Mouse (Mus musculus) forelimb bud, embryonic 11.5 days (tissue): ENCODE measurements around the gene Abl2.
"Not testable (repeated sequence)": the region's sequence is repeated elsewhere in the genome, so short reads cannot be mapped to it uniquely, and the experiment has no call there.

Experiments
- DNase-seq: peaks from one replicate; pipeline ENCODE4 v3.0.0-alpha.2; 2012; ENCODE audit warnings: low read depth, low spot score

The Abl2 gene

GRCm38 (mm10) chr1:156630965-156631364, 72.4 kb downstream of the Abl2 start:
- DNase-seq: no peak

GRCm38 (mm10) chr1:156633095-156633494, 74.5 kb downstream of the Abl2 start:
- DNase-seq: no peak

GRCm38 (mm10) chr1:156635148-156635547, 76.6 kb downstream of the Abl2 start:
- no peak for DNase-seq

GRCm38 (mm10) chr1:156639455-156639854, 80.9 kb downstream of the Abl2 start:
- DNase-seq: no peak

GRCm38 (mm10) chr1:156640577-156640976, 82.0 kb downstream of the Abl2 start:
- DNase-seq: no peak

GRCm38 (mm10) chr1:156641808-156642207, 83.2 kb downstream of the Abl2 start:
- no peak for DNase-seq

DNA sequence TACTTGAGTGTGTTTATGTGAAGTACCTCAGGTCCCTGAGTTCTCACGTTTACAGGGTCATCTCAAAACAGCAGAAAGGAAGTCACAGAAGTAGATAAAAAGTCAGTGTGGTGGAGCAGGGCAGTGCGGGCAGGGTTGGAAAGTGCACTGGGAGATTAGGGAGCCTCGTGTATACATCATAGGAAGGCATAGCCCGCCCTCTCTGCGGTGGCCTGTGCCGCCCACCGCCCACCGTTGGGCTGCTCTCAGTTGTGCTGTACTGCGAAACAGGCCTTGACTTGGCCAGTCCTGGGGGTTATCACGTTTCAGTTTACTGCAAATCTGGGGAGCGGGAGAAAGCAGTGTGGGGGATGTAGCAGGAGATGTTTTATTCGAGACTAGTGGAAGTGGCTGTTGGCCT, 84.2 kb downstream of the Abl2 start:
- DNase-seq: no peak

DNA sequence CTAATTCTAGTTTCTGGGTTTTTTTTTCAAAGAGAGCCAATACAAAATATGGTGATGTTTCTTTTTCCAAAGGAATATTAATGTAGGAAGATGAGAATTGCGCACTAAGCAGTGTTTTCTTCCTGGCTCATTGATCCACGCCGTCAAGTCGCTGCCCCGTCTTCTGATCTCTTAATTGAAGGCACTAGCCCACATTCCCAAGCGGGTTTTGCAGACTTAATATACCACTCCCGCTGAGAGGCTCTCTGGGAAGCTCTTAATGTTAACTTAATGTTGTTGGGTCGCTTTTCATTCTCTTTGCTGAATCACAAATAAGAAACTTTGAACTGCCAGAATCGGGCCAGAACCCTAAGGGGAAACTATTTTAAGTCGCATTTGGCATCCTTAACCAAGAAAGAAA, 85.5 kb downstream of the Abl2 start:
- no peak for DNase-seq

DNA sequence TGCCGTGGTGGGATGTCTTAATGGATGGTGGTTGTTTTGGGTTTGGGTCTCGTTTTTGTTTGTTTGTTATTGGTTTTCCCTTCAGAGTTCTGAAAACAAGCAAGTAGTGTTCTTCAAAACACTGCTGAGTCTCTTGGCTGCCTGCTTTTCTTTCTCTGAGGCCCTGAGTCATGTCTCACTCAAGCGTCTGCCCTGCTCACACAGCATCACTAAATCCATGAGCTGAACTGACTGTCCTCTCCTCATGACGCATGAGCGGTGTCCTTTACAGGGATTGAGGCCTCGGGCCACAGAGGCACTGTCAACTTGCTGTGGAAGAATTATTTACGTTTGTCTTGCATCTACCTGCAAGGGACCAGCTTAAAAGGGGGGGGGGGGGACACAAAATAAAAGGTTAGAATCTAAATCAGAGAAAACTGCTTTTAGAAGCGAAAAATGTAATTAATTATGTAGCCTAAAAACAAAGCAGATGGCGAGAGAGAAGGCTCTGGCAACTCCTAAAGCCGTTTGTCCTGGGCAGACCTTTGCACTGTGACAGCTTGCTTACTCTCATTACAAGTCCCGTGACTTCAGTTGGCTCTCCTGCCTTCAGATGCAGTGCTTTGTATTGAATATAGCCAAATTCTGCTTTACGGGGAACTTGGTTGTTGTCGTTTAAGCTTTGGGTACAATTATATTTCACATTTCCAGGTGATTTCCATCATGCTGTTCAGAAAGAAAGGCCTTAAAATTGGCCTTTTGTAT, 86.4 kb downstream of the Abl2 start:
- no peak for DNase-seq

- DNase-seq: no peak
Observed at GRCm38 (mm10) chr1:156645971-156646370, 87.4 kb downstream of the Abl2 start.

DNA sequence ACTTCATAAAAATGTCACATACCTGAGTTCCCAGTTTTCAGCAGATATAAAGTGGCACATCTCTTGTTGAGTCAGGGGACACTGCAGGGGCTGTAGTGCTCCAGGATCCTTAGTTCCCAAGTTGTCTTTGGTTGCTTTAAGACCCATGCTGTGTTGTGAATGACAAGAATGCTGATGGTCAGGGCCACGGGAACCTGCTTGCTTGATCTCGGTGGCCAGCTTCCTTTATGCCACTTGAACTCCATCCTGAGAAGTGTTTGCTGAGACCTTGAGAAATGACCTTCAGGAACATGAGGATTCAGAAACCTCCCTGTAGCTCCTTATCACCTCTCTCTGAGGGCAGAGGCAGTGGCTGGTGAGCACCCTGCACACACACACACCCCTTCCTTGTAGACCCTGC, 90.1 kb downstream of the Abl2 start:
- DNase-seq: no peak

GRCm38 (mm10) chr1:156650631-156651030, 92.0 kb downstream of the Abl2 start:
- DNase-seq: no peak

- no peak for DNase-seq
Observed at GRCm38 (mm10) chr1:156652189-156652822, 93.7 kb downstream of the Abl2 start.

GRCm38 (mm10) chr1:156654735-156655530, 96.3 kb downstream of the Abl2 start:
- no peak for DNase-seq

DNA sequence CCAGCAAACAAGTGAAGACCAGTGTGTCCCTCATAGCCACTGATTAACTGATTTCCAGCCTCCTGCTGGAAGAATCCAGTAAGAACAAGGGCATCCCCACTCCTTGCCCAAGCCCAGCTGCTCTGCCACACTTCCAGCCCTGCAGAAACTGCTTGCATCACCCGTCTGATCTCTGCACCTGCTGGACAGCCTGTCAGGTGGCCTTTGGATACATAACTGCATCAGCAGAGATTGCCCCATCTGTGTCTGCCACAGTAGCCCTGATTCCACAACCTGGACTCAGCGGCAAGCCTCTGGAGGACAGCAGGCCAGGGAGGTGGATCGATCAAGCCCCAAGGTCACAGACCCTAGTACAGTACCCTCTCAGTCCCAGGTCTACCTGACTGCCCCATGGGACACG, 98.9 kb downstream of the Abl2 start:
- DNase-seq: no peak

GRCm38 (mm10) chr1:156658676-156659075, 100.1 kb downstream of the Abl2 start:
- no peak for DNase-seq

GRCm38 (mm10) chr1:156659906-156660659, 101.5 kb downstream of the Abl2 start:
- DNase-seq: no peak

- not testable (repeated sequence) for DNase-seq
Observed at GRCm38 (mm10) chr1:156660660-156661236, 102.2 kb downstream of the Abl2 start.

DNA sequence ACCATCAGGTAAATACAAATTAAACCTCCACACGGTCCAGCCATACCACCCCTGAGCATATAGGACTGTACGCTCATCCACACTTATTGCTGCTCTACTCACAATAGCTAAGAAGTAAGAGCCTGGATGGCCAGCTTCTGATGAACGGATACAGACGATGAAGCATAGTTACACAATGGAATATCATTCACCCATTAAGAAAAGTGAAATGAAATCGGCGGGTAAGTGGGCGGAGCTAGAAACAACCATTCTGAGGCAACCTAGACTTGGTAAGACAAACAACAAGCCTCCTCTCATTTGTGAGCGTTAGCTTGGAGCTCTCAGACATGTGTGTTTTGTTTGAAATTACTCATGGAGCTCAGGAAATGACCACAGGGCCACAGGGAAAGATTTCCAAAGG, 107.2 kb downstream of the Abl2 start:
- no peak for DNase-seq

DNA sequence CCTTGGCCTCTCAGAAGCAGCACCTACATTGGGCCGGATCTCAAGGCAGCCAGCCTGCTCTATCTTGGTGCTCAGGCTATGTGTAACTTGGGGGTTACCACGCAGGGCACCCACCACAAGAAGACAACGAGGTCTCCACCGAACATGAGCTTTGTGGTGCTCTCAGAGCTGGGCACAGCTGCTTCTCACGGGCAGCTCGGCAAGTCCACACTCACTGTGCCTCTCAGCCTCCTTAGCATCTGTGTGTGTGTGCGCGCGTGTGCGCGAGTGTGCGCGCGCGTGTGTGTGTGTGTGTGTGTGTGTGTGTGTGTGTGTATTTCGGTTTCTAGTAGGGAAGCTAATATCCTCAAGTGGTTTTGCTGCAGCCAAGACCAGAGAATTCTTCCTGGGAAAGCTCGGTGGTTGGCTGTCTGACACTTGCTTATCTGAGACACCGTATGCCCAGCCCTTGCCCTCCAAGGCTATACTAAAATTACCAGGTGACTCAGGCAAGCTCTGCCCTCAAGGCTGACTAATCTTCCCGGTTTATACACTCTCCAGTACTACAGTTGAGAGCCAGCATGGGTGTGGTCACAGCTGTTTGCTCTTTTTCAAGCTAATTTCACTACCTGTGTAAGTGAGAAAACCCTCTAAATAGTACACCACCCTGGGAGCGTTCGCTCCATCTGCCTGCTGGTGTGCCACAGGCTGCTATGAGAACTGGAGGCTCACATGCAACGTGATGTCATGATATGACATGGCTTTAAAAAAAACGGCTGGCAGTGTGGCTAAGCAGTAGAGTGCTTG, 108.7 kb downstream of the Abl2 start:
- DNase-seq: no peak

DNA sequence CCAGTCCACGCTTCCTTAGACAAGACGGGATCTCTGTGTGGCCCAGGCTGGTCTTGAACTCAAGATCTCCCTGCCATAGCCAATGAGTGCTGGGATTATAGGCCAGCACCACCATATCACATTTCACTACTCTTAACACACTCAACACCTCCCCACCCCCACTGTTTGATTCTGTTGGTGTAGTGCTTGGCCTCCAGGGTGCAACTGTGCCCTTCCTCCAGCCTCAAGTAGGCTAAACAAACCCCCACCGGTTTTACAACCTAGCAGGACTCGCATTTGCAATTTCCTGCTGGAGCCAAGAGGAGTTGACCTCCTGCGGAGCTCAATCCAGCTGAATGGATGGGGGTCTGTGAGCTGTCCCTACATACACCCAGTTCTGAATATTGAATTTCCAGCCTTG, 110.0 kb downstream of the Abl2 start:
- DNase-seq: peak; percentile 67
